Comparison of ENCODE assay signal across 24 mouse cellular contexts in genomic region chr4:129626035-129626434, GRCm38 (mm10). TPM values are rescaled to one million over a fixed set of nuclear protein-coding genes. Genes with fewer than 3 reads are reported as not detected.
DNase-seq lines count a peak whose midpoint lies in the region; ATAC-seq and TF ChIP-seq lines count a peak whose summit lies in the region.
"Had no signal": no experiment of that assay in that cellular context is flagged by ENCODE, and none has a peak within 500 bp of the region (broad histone marks: within the 10 kb centered on the region; RNA-seq: fewer than 3 reads in every experiment).

No protein-coding gene starts in this region.

- no peak for TF ChIP-seq POLR2A in cerebellum, adult 2 months (IDR thresholded peaks at IDR 0.05; ENCODE audit: borderline replicate concordance, insufficient read depth, low read length)

- TF ChIP-seq CTCF in cerebellum, adult 2 months (IDR thresholded peaks at IDR 0.05; ENCODE audit: borderline replicate concordance, insufficient read depth, low read depth, low read length) = no peak
- no peak for TF ChIP-seq CTCF in midbrain, postnatal 0 days (IDR thresholded peaks at IDR 0.05)

- no peak for ATAC-seq in hindbrain, embryonic 13.5 days (ENCODE audit: low FRiP score)
- ATAC-seq in hindbrain, embryonic 12.5 days (ENCODE audit: low FRiP score) = no peak
- ATAC-seq in midbrain, embryonic 13.5 days = no peak
- ATAC-seq in midbrain, postnatal 0 days (ENCODE audit: low FRiP score) = no peak
- ATAC-seq in midbrain, embryonic 16.5 days = no peak
- ATAC-seq: forebrain, postnatal 0 days; lung, postnatal 0 days had no signal

- H3K4me2 ChIP-seq in hindbrain, embryonic 13.5 days = no peak overlapping the region
- no peak overlapping the region for H3K4me2 ChIP-seq in hindbrain, embryonic 12.5 days (replicated peaks)
- H3K4me2 ChIP-seq in midbrain, embryonic 13.5 days (replicated peaks) = no peak overlapping the region
- no peak overlapping the region for H3K4me2 ChIP-seq in midbrain, postnatal 0 days (ENCODE audit: low read depth, low read length, poor library complexity, severe bottlenecking)
- no peak overlapping the region for H3K4me2 ChIP-seq in midbrain, embryonic 16.5 days (ENCODE audit: low read length)

- no peak overlapping the region for H3K4me3 ChIP-seq in cerebellum, adult 2 months (replicated peaks; ENCODE audit: insufficient read depth, low read depth, low read length)
- no peak overlapping the region for H3K4me3 ChIP-seq in hindbrain, embryonic 13.5 days
- no peak overlapping the region for H3K4me3 ChIP-seq in hindbrain, embryonic 12.5 days
- no peak overlapping the region for H3K4me3 ChIP-seq in midbrain, embryonic 13.5 days (replicated peaks)
- H3K4me3 ChIP-seq in midbrain, postnatal 0 days (ENCODE audit: low read depth, low read length) = no peak overlapping the region
- H3K4me3 ChIP-seq in midbrain, embryonic 16.5 days (ENCODE audit: low read depth, low read length) = no peak overlapping the region
- H3K4me3 ChIP-seq: heart, adult 2 months; kidney, embryonic 15.5 days; limb, embryonic 10.5 days; limb, embryonic 15.5 days; liver, embryonic 13.5 days had no signal

- H3K36me3 ChIP-seq in hindbrain, embryonic 13.5 days = peaks cover 48% of the 10 kb centered on the region
- H3K36me3 ChIP-seq in hindbrain, embryonic 12.5 days = peaks cover 47% of the 10 kb centered on the region
- H3K36me3 ChIP-seq in midbrain, embryonic 13.5 days = peaks cover 60% of the 10 kb centered on the region
- peaks cover 37% of the 10 kb centered on the region for H3K36me3 ChIP-seq in midbrain, postnatal 0 days (ENCODE audit: insufficient read depth, low read length)
- H3K36me3 ChIP-seq in midbrain, embryonic 16.5 days (ENCODE audit: control insufficient read depth, insufficient read depth, low read length) = peaks cover 38% of the 10 kb centered on the region

- 67% methylated on average over 6 of the region's 6 CpGs for WGBS in cerebellum, adult 2 months
- WGBS in hindbrain, embryonic 13.5 days = 80% methylated on average over 6 of the region's 6 CpGs
- 79% methylated on average over 6 of the region's 6 CpGs for WGBS in hindbrain, embryonic 12.5 days
- 83% methylated on average over 6 of the region's 6 CpGs for WGBS in midbrain, embryonic 13.5 days
- 76% methylated on average over 6 of the region's 6 CpGs for WGBS in midbrain, postnatal 0 days
- WGBS in midbrain, embryonic 16.5 days = 71% methylated on average over 6 of the region's 6 CpGs

- H3K27ac ChIP-seq in cerebellum, adult 2 months (ENCODE audit: insufficient read depth, low read length) = no peak overlapping the region
- H3K27ac ChIP-seq in hindbrain, embryonic 13.5 days = no peak overlapping the region
- no peak overlapping the region for H3K27ac ChIP-seq in hindbrain, embryonic 12.5 days
- no peak overlapping the region for H3K27ac ChIP-seq in midbrain, embryonic 13.5 days
- no peak overlapping the region for H3K27ac ChIP-seq in midbrain, postnatal 0 days (ENCODE audit: low read depth, low read length)
- peak overlapping the region; percentile 98 for H3K27ac ChIP-seq in midbrain, embryonic 16.5 days (ENCODE audit: low read length)
- H3K27ac ChIP-seq: heart, adult 2 months had no signal

- H3K27me3 ChIP-seq in cerebellum, adult 2 months (ENCODE audit: control insufficient read depth, insufficient read depth, low read length) = no peaks in the 10 kb centered on the region
- H3K27me3 ChIP-seq in hindbrain, embryonic 13.5 days = no peaks in the 10 kb centered on the region
- no peaks in the 10 kb centered on the region for H3K27me3 ChIP-seq in hindbrain, embryonic 12.5 days
- no peaks in the 10 kb centered on the region for H3K27me3 ChIP-seq in midbrain, embryonic 13.5 days
- H3K27me3 ChIP-seq in midbrain, postnatal 0 days (ENCODE audit: insufficient read depth, low read length) = no peaks in the 10 kb centered on the region
- no peaks in the 10 kb centered on the region for H3K27me3 ChIP-seq in midbrain, embryonic 16.5 days (ENCODE audit: control insufficient read depth, insufficient read depth, low read depth, low read length)
- H3K27me3 ChIP-seq: kidney, embryonic 15.5 days; limb, embryonic 15.5 days; liver, embryonic 13.5 days had no signal

- peaks cover 8% of the 10 kb centered on the region; the same call in 1 of the 2 replicates for H3K4me1 ChIP-seq in cerebellum, adult 2 months (ENCODE audit: control insufficient read depth, insufficient read depth, low read length)
- peaks cover 42% of the 10 kb centered on the region for H3K4me1 ChIP-seq in hindbrain, embryonic 13.5 days (replicated peaks)
- peaks cover 31% of the 10 kb centered on the region for H3K4me1 ChIP-seq in hindbrain, embryonic 12.5 days
- H3K4me1 ChIP-seq in midbrain, embryonic 13.5 days (replicated peaks) = peaks cover 49% of the 10 kb centered on the region
- peaks cover 25% of the 10 kb centered on the region for H3K4me1 ChIP-seq in midbrain, postnatal 0 days (ENCODE audit: insufficient read depth, low read length)
- H3K4me1 ChIP-seq in midbrain, embryonic 16.5 days (ENCODE audit: control insufficient read depth, insufficient read depth, low read length) = peaks cover 34% of the 10 kb centered on the region

- DNase-seq in cerebellum, adult 9-11 months = peak; percentile 50
- DNase-seq in cerebellum, adult 2 months = no peak
- DNase-seq in midbrain, postnatal 0 days (ENCODE audit: low spot score) = no peak
- DNase-seq: adrenal gland, postnatal 10 days; cerebellum, postnatal 10 days; forebrain, postnatal 0 days; heart, adult 2 months; heart, postnatal 14 days; kidney, adult 18-20 months; liver, embryonic 13.5 days; lung, adult 18-20 months; lung, postnatal 4 days; right cerebral cortex, adult 18-20 months; spleen, adult 18-20 months; thymus, postnatal 14 days had no signal

- H3K9me3 ChIP-seq in hindbrain, embryonic 13.5 days = no peaks in the 10 kb centered on the region
- H3K9me3 ChIP-seq in hindbrain, embryonic 12.5 days (replicated peaks) = no peaks in the 10 kb centered on the region
- H3K9me3 ChIP-seq in midbrain, embryonic 13.5 days = no peaks in the 10 kb centered on the region
- H3K9me3 ChIP-seq in midbrain, postnatal 0 days (ENCODE audit: low read length) = no peaks in the 10 kb centered on the region
- H3K9me3 ChIP-seq in midbrain, embryonic 16.5 days (replicated peaks; ENCODE audit: control insufficient read depth, low read length, poor library complexity, severe bottlenecking) = no peaks in the 10 kb centered on the region
- H3K9me3 ChIP-seq: G1E; kidney, embryonic 15.5 days; limb, embryonic 10.5 days; limb, embryonic 15.5 days; liver, embryonic 13.5 days had no signal

- H3K9ac ChIP-seq in hindbrain, embryonic 13.5 days = peak overlapping the region; percentile 87; the same call in 1 of the 2 replicates
- H3K9ac ChIP-seq in hindbrain, embryonic 12.5 days = no peak overlapping the region
- H3K9ac ChIP-seq in midbrain, embryonic 13.5 days (replicated peaks) = 0 out of 2 replicates have a peak overlapping the region, but pooled peaks have one; percentile 28
- no peak overlapping the region for H3K9ac ChIP-seq in midbrain, postnatal 0 days (replicated peaks; ENCODE audit: low read length, poor library complexity, severe bottlenecking)
- no peak overlapping the region for H3K9ac ChIP-seq in midbrain, embryonic 16.5 days (ENCODE audit: low read depth, low read length)
- H3K9ac ChIP-seq: kidney, embryonic 15.5 days; limb, embryonic 15.5 days had no signal

RNA-seq across cellular contexts. Expression of gene Ccdc28b, which starts 2.3 kb away (rescaled TPM):
- 184 and 201 TPM in 2 replicates for polyA plus RNA-seq in cerebellum, adult 2 months (2012; rRNA removed)
- polyA plus RNA-seq in hindbrain, embryonic 13.5 days (2015; fragmentation: Nextera tagmentation; extraction: Ambion mirVana) = 130 and 135 TPM in 2 replicates
- polyA plus RNA-seq in hindbrain, embryonic 12.5 days (2016; fragmentation: Nextera tagmentation; extraction: Ambion mirVana) = 85.9 and 91.5 TPM in 2 replicates
- 133 and 137 TPM in 2 replicates for polyA plus RNA-seq in midbrain, embryonic 13.5 days (2015; fragmentation: Nextera tagmentation; extraction: Ambion mirVana)
- 78.8 and 96.0 TPM in 2 replicates for total RNA-seq in midbrain, postnatal 0 days (2014; rRNA removed)
- polyA plus RNA-seq in midbrain, postnatal 0 days (2015; fragmentation: Nextera tagmentation; extraction: Ambion mirVana) = 174 and 182 TPM in 2 replicates
- 172 and 183 TPM in 2 replicates for polyA plus RNA-seq in midbrain, embryonic 16.5 days (2015; fragmentation: Nextera tagmentation; extraction: Ambion mirVana)

RNA-seq across cellular contexts. Expression of gene Iqcc, which starts 7.1 kb away (rescaled TPM):
- 37.1 and 40.6 TPM in 2 replicates for polyA plus RNA-seq in cerebellum, adult 2 months (2012; rRNA removed)
- 30.0 and 37.8 TPM in 2 replicates for polyA plus RNA-seq in hindbrain, embryonic 13.5 days (2015; fragmentation: Nextera tagmentation; extraction: Ambion mirVana)
- 30.0 and 31.8 TPM in 2 replicates for polyA plus RNA-seq in hindbrain, embryonic 12.5 days (2016; fragmentation: Nextera tagmentation; extraction: Ambion mirVana)
- polyA plus RNA-seq in midbrain, embryonic 13.5 days (2015; fragmentation: Nextera tagmentation; extraction: Ambion mirVana) = 30.0 and 35.8 TPM in 2 replicates
- 7.9 and 33.0 TPM in 2 replicates for total RNA-seq in midbrain, postnatal 0 days (2014; rRNA removed)
- 17.2 and 20.2 TPM in 2 replicates for polyA plus RNA-seq in midbrain, postnatal 0 days (2015; fragmentation: Nextera tagmentation; extraction: Ambion mirVana)
- polyA plus RNA-seq in midbrain, embryonic 16.5 days (2015; fragmentation: Nextera tagmentation; extraction: Ambion mirVana) = 28.0 and 33.1 TPM in 2 replicates

RNA-seq across cellular contexts. Expression of gene Dcdc2b, which starts 12.0 kb away (rescaled TPM):
- 8.8 and 10.6 TPM in 2 replicates for polyA plus RNA-seq in cerebellum, adult 2 months (2012; rRNA removed)
- 4.0 and 4.3 TPM in 2 replicates for polyA plus RNA-seq in hindbrain, embryonic 13.5 days (2015; fragmentation: Nextera tagmentation; extraction: Ambion mirVana)
- polyA plus RNA-seq in hindbrain, embryonic 12.5 days (2016; fragmentation: Nextera tagmentation; extraction: Ambion mirVana) = 2.4 and 3.1 TPM in 2 replicates
- polyA plus RNA-seq in midbrain, embryonic 13.5 days (2015; fragmentation: Nextera tagmentation; extraction: Ambion mirVana) = 2.6 and 3.5 TPM in 2 replicates
- 0.82 and 3.9 TPM in 2 replicates for total RNA-seq in midbrain, postnatal 0 days (2014; rRNA removed)
- polyA plus RNA-seq in midbrain, postnatal 0 days (2015; fragmentation: Nextera tagmentation; extraction: Ambion mirVana) = 2.7 and 4.4 TPM in 2 replicates
- 3.5 and 4.1 TPM in 2 replicates for polyA plus RNA-seq in midbrain, embryonic 16.5 days (2015; fragmentation: Nextera tagmentation; extraction: Ambion mirVana)

RNA-seq across cellular contexts. Expression of gene Txlna, which starts 14.8 kb away (rescaled TPM):
- polyA plus RNA-seq in cerebellum, adult 2 months (2012; rRNA removed) = 40.0 and 40.6 TPM in 2 replicates
- polyA plus RNA-seq in hindbrain, embryonic 13.5 days (2015; fragmentation: Nextera tagmentation; extraction: Ambion mirVana) = 56.8 and 58.1 TPM in 2 replicates
- 90.8 and 91.1 TPM in 2 replicates for polyA plus RNA-seq in hindbrain, embryonic 12.5 days (2016; fragmentation: Nextera tagmentation; extraction: Ambion mirVana)
- polyA plus RNA-seq in midbrain, embryonic 13.5 days (2015; fragmentation: Nextera tagmentation; extraction: Ambion mirVana) = 62.9 and 66.3 TPM in 2 replicates
- 33.4 and 38.2 TPM in 2 replicates for total RNA-seq in midbrain, postnatal 0 days (2014; rRNA removed)
- polyA plus RNA-seq in midbrain, postnatal 0 days (2015; fragmentation: Nextera tagmentation; extraction: Ambion mirVana) = 25.6 and 27.2 TPM in 2 replicates
- 42.5 and 49.8 TPM in 2 replicates for polyA plus RNA-seq in midbrain, embryonic 16.5 days (2015; fragmentation: Nextera tagmentation; extraction: Ambion mirVana)

RNA-seq across cellular contexts. Expression of gene Tmem234, which starts 25.6 kb away (rescaled TPM):
- polyA plus RNA-seq in cerebellum, adult 2 months (2012; rRNA removed) = 143 and 144 TPM in 2 replicates
- 195 and 196 TPM in 2 replicates for polyA plus RNA-seq in hindbrain, embryonic 13.5 days (2015; fragmentation: Nextera tagmentation; extraction: Ambion mirVana)
- polyA plus RNA-seq in hindbrain, embryonic 12.5 days (2016; fragmentation: Nextera tagmentation; extraction: Ambion mirVana) = 164 and 174 TPM in 2 replicates
- 205 and 214 TPM in 2 replicates for polyA plus RNA-seq in midbrain, embryonic 13.5 days (2015; fragmentation: Nextera tagmentation; extraction: Ambion mirVana)
- 146 and 189 TPM in 2 replicates for total RNA-seq in midbrain, postnatal 0 days (2014; rRNA removed)
- 210 and 232 TPM in 2 replicates for polyA plus RNA-seq in midbrain, postnatal 0 days (2015; fragmentation: Nextera tagmentation; extraction: Ambion mirVana)
- polyA plus RNA-seq in midbrain, embryonic 16.5 days (2015; fragmentation: Nextera tagmentation; extraction: Ambion mirVana) = 177 and 180 TPM in 2 replicates

Comparison
In these comparisons a context has a peak if more than half of its experiments do, and no peak if none do; other contexts are left out.
1. H3K9ac ChIP-seq: peak in hindbrain, embryonic 13.5 days (single experiment) and midbrain, embryonic 13.5 days (single experiment); none in hindbrain, embryonic 12.5 days (single experiment), midbrain, postnatal 0 days (single experiment) and midbrain, embryonic 16.5 days (single experiment).